Mouse (Mus musculus) heart, postnatal 14 days (tissue): ENCODE data around the gene Fgd4. TPM values are rescaled to one million over a fixed set of nuclear protein-coding genes. Genes with fewer than 3 reads are reported as not detected.

Experiments used
- DNase-seq, 2 experiments: peaks; one replicate each; pipeline ENCODE4 v3.0.0; 2021 to 2022
- intact Hi-C: fragments of 180-260 bp; cut with DNase I; formaldehyde crosslinking; loops from one replicate; pipeline ENCODE4 v1.15.1; 2025
- long read RNA-seq, 2 experiments: library from polyadenylated mRNA; stranded (forward); transcript quantifications; one replicate each; pipeline ENCODE4 v2.0.0; 2021
- total RNA-seq, 2 experiments: library from RNA; stranded (reverse); gene quantifications; 2 replicates each; pipeline ENCODE4 v1.2.3; 2021

Fgd4 gene
- 10 to 100 TPM; 41.0 to 44.3 TPM for total RNA-seq
- long read RNA-seq, experiment 1, transcript Fgd4-201 (17 exons, 2,637 nt): major isoform, 9 of 15 reads
- long read RNA-seq, experiment 1, partial matches to known transcripts: 2 of 15 reads
- long read RNA-seq, experiment 1, other reads (novel, unspliced or antisense): 3 of 15 reads
- long read RNA-seq, experiment 2, partial matches to known transcripts: 0 of 4 reads
- long read RNA-seq, experiment 2, other reads (novel, unspliced or antisense): 2 of 4 reads

- intact Hi-C loops: no loop called here
- no peak for DNase-seq
Observed at GRCm38 (mm10) chr16:16600461-16600860, at the start of gene Fgd4. Fgd4 (minus strand) TSS chr16:16600549.

- intact Hi-C loops: no loop called here
- no peak for DNase-seq
Observed at GRCm38 (mm10) chr16:16645148-16645547, 44.8 kb upstream of the Fgd4 start.

- DNase-seq: no peak
- intact Hi-C loops: no loop called here
Observed at GRCm38 (mm10) chr16:16633730-16634129, 33.4 kb upstream of the Fgd4 start.

GRCm38 (mm10) chr16:16599586-16600401 lies 555 bp downstream of the Fgd4 start:
- intact Hi-C loops: no loop called here
- peak; percentile 51 to 63 for DNase-seq

- no peak for DNase-seq
- intact Hi-C loops: no loop called here
Observed at GRCm38 (mm10) chr16:16596582-16596981, 3.8 kb downstream of the Fgd4 start.

- no peak for DNase-seq
- intact Hi-C loops: no loop called here
Observed at GRCm38 (mm10) chr16:16592622-16593021, 7.7 kb downstream of the Fgd4 start.

- DNase-seq: peak; percentile 72 to 85
- intact Hi-C loops: loop anchor here (5.0 to 10.0 kb wide), 2 partner anchors 260 to 382 kb away; no protein-coding TSS in a partner anchor
Observed at GRCm38 (mm10) chr16:16584409-16585032, 15.8 kb downstream of the Fgd4 start.

GRCm38 (mm10) chr16:16576556-16576955 lies 23.8 kb downstream of the Fgd4 start:
- intact Hi-C loops: no loop called here
- no peak for DNase-seq

- intact Hi-C loops: no loop called here
- DNase-seq: no peak
Observed at GRCm38 (mm10) chr16:16574508-16574907, 25.8 kb downstream of the Fgd4 start.

GRCm38 (mm10) chr16:16573167-16573566 lies 27.2 kb downstream of the Fgd4 start:
- DNase-seq: no peak
- intact Hi-C loops: no loop called here

GRCm38 (mm10) chr16:16571356-16571755 lies 29.0 kb downstream of the Fgd4 start:
- DNase-seq: no peak
- intact Hi-C loops: no loop called here

- intact Hi-C loops: no loop called here
- DNase-seq: no peak
Observed at GRCm38 (mm10) chr16:16566786-16567185, 33.6 kb downstream of the Fgd4 start.

GRCm38 (mm10) chr16:16566215-16566614 lies 34.1 kb downstream of the Fgd4 start:
- intact Hi-C loops: no loop called here
- no peak for DNase-seq

- intact Hi-C loops: no loop called here
Observed at GRCm38 (mm10) chr16:16565786-16566185, 34.6 kb downstream of the Fgd4 start.

GRCm38 (mm10) chr16:16560718-16561117 lies 39.6 kb downstream of the Fgd4 start:
- intact Hi-C loops: no loop called here
- no peak for DNase-seq

More at GRCm38 (mm10) chr16:16565786-16566185, 34.6 kb downstream of the Fgd4 start:
- no peak for DNase-seq

GRCm38 (mm10) chr16:16559878-16560531 lies 40.3 kb downstream of the Fgd4 start:
- intact Hi-C loops: no loop called here
- DNase-seq: peak; percentile 33 to 34

- intact Hi-C loops: no loop called here
- no peak for DNase-seq
Observed at GRCm38 (mm10) chr16:16559016-16559877, 41.1 kb downstream of the Fgd4 start.

GRCm38 (mm10) chr16:16557738-16558137 lies 42.6 kb downstream of the Fgd4 start:
- DNase-seq: no peak
- intact Hi-C loops: no loop called here

GRCm38 (mm10) chr16:16554098-16554497 lies 46.3 kb downstream of the Fgd4 start:
- intact Hi-C loops: no loop called here
- DNase-seq: no peak

GRCm38 (mm10) chr16:16552197-16552596 lies 48.2 kb downstream of the Fgd4 start:
- intact Hi-C loops: no loop called here
- DNase-seq: no peak
